ENCODE assay signal across 8 mouse cellular contexts in the genomic region with DNA sequence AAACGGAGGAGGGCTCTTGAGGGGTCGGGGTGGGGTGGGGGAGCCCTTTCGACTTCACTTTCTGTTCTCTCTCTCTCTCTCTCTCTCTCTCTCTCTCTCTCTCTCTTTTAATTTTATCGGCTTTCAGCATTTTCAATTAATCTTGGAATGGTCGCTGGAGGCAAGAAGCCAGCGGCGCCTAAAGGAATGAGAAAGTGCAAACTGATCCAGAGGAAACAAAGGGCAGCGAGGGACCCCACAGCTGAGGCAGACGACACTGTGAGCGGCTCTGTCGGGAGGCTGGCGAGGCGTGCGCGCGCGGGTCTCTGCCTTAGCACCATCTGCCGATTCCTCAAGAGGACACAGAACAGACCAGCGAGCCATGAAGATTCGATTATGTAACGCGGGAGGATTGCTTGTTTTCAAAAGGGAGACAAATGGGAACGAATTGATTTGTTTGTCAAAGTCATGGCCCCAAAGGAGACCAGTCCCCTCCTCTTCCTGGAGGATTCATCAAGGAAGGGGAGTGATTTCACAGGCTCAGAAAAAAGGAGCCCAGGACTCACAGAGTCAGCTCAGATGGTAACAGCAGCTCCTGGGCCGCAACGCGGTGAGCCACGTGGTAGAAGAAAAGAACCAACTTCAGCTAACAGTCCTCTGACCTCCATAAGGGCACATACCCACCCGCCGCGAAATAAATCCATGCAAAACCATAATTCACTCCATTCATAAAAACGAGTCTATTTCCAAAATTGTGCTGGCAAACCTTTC. TPM values are rescaled to one million over a fixed set of nuclear protein-coding genes. Genes with fewer than 3 reads are reported as not detected.
DNase-seq lines count a peak whose midpoint lies in the region; ATAC-seq and TF ChIP-seq lines count a peak whose summit lies in the region.

No protein-coding gene starts in this region.

- peak overlapping the region; percentile 60 for H3K4me2 ChIP-seq in embryonic facial prominence, embryonic 14.5 days (ENCODE audit: low read depth, low read length)
- H3K4me2 ChIP-seq in stomach, embryonic 15.5 days, result peak overlapping the region; percentile 56

- TF ChIP-seq CTCF in thymus, adult 2 months (IDR thresholded peaks at IDR 0.05; ENCODE audit: borderline replicate concordance, control insufficient read depth, extremely low read depth, insufficient read depth, low read length, poor library complexity), result no peak

- H3K9me3 ChIP-seq in embryonic facial prominence, embryonic 14.5 days (ENCODE audit: control insufficient read depth, low read length), result no peaks in the 10 kb centered on the region
- H3K9me3 ChIP-seq in midbrain, embryonic 10.5 days (replicated peaks), result no peaks in the 10 kb centered on the region
- no peaks in the 10 kb centered on the region for H3K9me3 ChIP-seq in stomach, embryonic 15.5 days

- H3K4me1 ChIP-seq in embryonic facial prominence, embryonic 14.5 days (ENCODE audit: control insufficient read depth, insufficient read depth, low read length), result peaks cover 8% of the 10 kb centered on the region
- peaks cover 26% of the 10 kb centered on the region for H3K4me1 ChIP-seq in midbrain, embryonic 10.5 days
- peaks cover 10% of the 10 kb centered on the region for H3K4me1 ChIP-seq in stomach, embryonic 15.5 days
- H3K4me1 ChIP-seq in thymus, adult 2 months (replicated peaks; ENCODE audit: control insufficient read depth, insufficient read depth, low read length), result peaks cover 10% of the 10 kb centered on the region

- no peaks in the 10 kb centered on the region for H3K27me3 ChIP-seq in embryonic facial prominence, embryonic 14.5 days (replicated peaks; ENCODE audit: control insufficient read depth, insufficient read depth, low read length)
- H3K27me3 ChIP-seq in midbrain, embryonic 10.5 days (ENCODE audit: low read depth, poor library complexity, severe bottlenecking), result peaks cover 64% of the 10 kb centered on the region
- H3K27me3 ChIP-seq in stomach, embryonic 15.5 days (replicated peaks), result no peaks in the 10 kb centered on the region
- H3K27me3 ChIP-seq in thymus, adult 2 months (ENCODE audit: control insufficient read depth, insufficient read depth, low read length), result peaks cover 10% of the 10 kb centered on the region; the same call in 1 of the 2 replicates

- WGBS in embryonic facial prominence, embryonic 14.5 days, result 4% methylated on average over 31 of the region's 31 CpGs
- WGBS in midbrain, embryonic 10.5 days, result 3% methylated on average over 31 of the region's 31 CpGs
- 5% methylated on average over 30 of the region's 31 CpGs for WGBS in stomach, embryonic 15.5 days
- 3% methylated on average over 31 of the region's 31 CpGs for WGBS in thymus, adult 2 months

- no peaks in the 10 kb centered on the region for H3K36me3 ChIP-seq in embryonic facial prominence, embryonic 14.5 days (ENCODE audit: control insufficient read depth, insufficient read depth, low read length)
- no peaks in the 10 kb centered on the region for H3K36me3 ChIP-seq in midbrain, embryonic 10.5 days
- H3K36me3 ChIP-seq in stomach, embryonic 15.5 days, result no peaks in the 10 kb centered on the region
- no peaks in the 10 kb centered on the region for H3K36me3 ChIP-seq in thymus, adult 2 months (ENCODE audit: control insufficient read depth, insufficient read depth, low read length)

- H3K9ac ChIP-seq in embryonic facial prominence, embryonic 14.5 days (ENCODE audit: low read depth, low read length), result peak overlapping the region; percentile 57
- no peak overlapping the region for H3K9ac ChIP-seq in stomach, embryonic 15.5 days

- intact Hi-C loops in heart, postnatal 10 days (cut with DNase I), result no loop called here

- ATAC-seq in embryonic facial prominence, embryonic 14.5 days (ENCODE audit: low read depth), result peak; percentile 82
- ATAC-seq in stomach, embryonic 15.5 days (ENCODE audit: insufficient read depth, low FRiP score, low read depth), result 0 out of 2 replicates have a peak, but pooled peaks have one; percentile 35

- peak; percentile 18 for DNase-seq in thymus, postnatal 14 days
- DNase-seq in thymus, postnatal 10 days (ENCODE audit: low spot score in 2 of 2), result no peak
- peak; percentile 73 for DNase-seq in embryonic facial prominence, embryonic 14.5 days (ENCODE audit: low spot score)
- peak; percentile 44 to 55 for DNase-seq in heart, postnatal 10 days
- DNase-seq in kidney, postnatal 4 days, result peak; percentile 60 to 66
- DNase-seq in midbrain, embryonic 10.5 days (ENCODE audit: low spot score), result peak; percentile 84
- no peak for DNase-seq in thymus, adult 2 months

- H3K4me3 ChIP-seq in embryonic facial prominence, embryonic 14.5 days (ENCODE audit: low read depth, low read length), result peak overlapping the region; percentile 33
- peak overlapping the region; percentile 49 for H3K4me3 ChIP-seq in midbrain, embryonic 10.5 days
- H3K4me3 ChIP-seq in stomach, embryonic 15.5 days (replicated peaks), result peak overlapping the region; percentile 35
- no peak overlapping the region for H3K4me3 ChIP-seq in thymus, adult 2 months (ENCODE audit: control insufficient read depth, insufficient read depth, low read length)

- no peak for TF ChIP-seq POLR2A in thymus, adult 2 months (IDR thresholded peaks at IDR 0.05; ENCODE audit: control insufficient read depth, extremely low read depth, insufficient read depth, low read length, poor library complexity)

- peak overlapping the region; percentile 50; the same call in 1 of the 2 replicates for H3K27ac ChIP-seq in embryonic facial prominence, embryonic 14.5 days (replicated peaks; ENCODE audit: low read depth, low read length)
- H3K27ac ChIP-seq in midbrain, embryonic 10.5 days (replicated peaks), result peak overlapping the region; percentile 86
- peak overlapping the region; percentile 49; the same call in 1 of the 2 replicates for H3K27ac ChIP-seq in stomach, embryonic 15.5 days
- H3K27ac ChIP-seq in thymus, adult 2 months (ENCODE audit: control insufficient read depth, insufficient read depth, low read length), result no peak overlapping the region

RNA-seq across cellular contexts. Expression of a gene that starts 10.6 kb away (rescaled TPM):
- polyA plus RNA-seq in embryonic facial prominence, embryonic 14.5 days (2014; fragmentation: Nextera tagmentation; extraction: Ambion mirVana), result 2.7 and 3.1 TPM in 2 replicates
- total RNA-seq in heart, postnatal 10 days (2021), result 1 to 10 TPM; 6.4 to 6.6 TPM
- polyA plus RNA-seq in midbrain, embryonic 10.5 days (2016; fragmentation: Nextera tagmentation; extraction: Ambion mirVana), result 1.2 and 1.3 TPM in 2 replicates
- polyA plus RNA-seq in stomach, embryonic 15.5 days (2015; fragmentation: Nextera tagmentation; extraction: Ambion mirVana), result 1.5 and 1.6 TPM in 2 replicates
- polyA plus RNA-seq in thymus, adult 2 months (2012; rRNA removed), result 0.50 and 0.58 TPM in 2 replicates

RNA-seq across cellular contexts. Expression of a gene that starts 30.9 kb away (rescaled TPM):
- polyA plus RNA-seq in embryonic facial prominence, embryonic 14.5 days (2014; fragmentation: Nextera tagmentation; extraction: Ambion mirVana), result 82.6 and 95.5 TPM in 2 replicates
- 10 to 100 TPM; 28.9 to 30.8 TPM for total RNA-seq in heart, postnatal 10 days (2021)
- polyA plus RNA-seq in midbrain, embryonic 10.5 days (2016; fragmentation: Nextera tagmentation; extraction: Ambion mirVana), result 104 and 113 TPM in 2 replicates
- polyA plus RNA-seq in stomach, embryonic 15.5 days (2015; fragmentation: Nextera tagmentation; extraction: Ambion mirVana), result 106 and 116 TPM in 2 replicates
- 166 and 189 TPM in 2 replicates for polyA plus RNA-seq in thymus, adult 2 months (2012; rRNA removed)

RNA-seq across cellular contexts. Expression of a gene that starts 46.8 kb away (rescaled TPM):
- 69.8 and 72.9 TPM in 2 replicates for polyA plus RNA-seq in embryonic facial prominence, embryonic 14.5 days (2014; fragmentation: Nextera tagmentation; extraction: Ambion mirVana)
- 10 to 100 TPM; 72.9 to 85.0 TPM for total RNA-seq in heart, postnatal 10 days (2021)
- 56.5 and 69.5 TPM in 2 replicates for polyA plus RNA-seq in midbrain, embryonic 10.5 days (2016; fragmentation: Nextera tagmentation; extraction: Ambion mirVana)
- 89.3 and 101 TPM in 2 replicates for polyA plus RNA-seq in stomach, embryonic 15.5 days (2015; fragmentation: Nextera tagmentation; extraction: Ambion mirVana)
- polyA plus RNA-seq in thymus, adult 2 months (2012; rRNA removed), result 95.0 and 98.5 TPM in 2 replicates

Comparison
In these comparisons a context has a peak if more than half of its experiments do, and no peak if none do; other contexts are left out.
1. DNase-seq: peak in thymus, postnatal 14 days (single experiment), embryonic facial prominence, embryonic 14.5 days (single experiment), heart, postnatal 10 days (2 of 2), kidney, postnatal 4 days (2 of 2) and midbrain, embryonic 10.5 days (single experiment); none in thymus, postnatal 10 days (0 of 2) and thymus, adult 2 months (single experiment).